Mouse (Mus musculus): ENCODE data around the gene Slc16a6. TPM values are rescaled to one million over a fixed set of nuclear protein-coding genes. Genes with fewer than 3 reads are reported as not detected.

Slc16a6 gene
- polyA plus RNA-seq, 1 experiment from 2014 or later: 2.9 TPM

DNA sequence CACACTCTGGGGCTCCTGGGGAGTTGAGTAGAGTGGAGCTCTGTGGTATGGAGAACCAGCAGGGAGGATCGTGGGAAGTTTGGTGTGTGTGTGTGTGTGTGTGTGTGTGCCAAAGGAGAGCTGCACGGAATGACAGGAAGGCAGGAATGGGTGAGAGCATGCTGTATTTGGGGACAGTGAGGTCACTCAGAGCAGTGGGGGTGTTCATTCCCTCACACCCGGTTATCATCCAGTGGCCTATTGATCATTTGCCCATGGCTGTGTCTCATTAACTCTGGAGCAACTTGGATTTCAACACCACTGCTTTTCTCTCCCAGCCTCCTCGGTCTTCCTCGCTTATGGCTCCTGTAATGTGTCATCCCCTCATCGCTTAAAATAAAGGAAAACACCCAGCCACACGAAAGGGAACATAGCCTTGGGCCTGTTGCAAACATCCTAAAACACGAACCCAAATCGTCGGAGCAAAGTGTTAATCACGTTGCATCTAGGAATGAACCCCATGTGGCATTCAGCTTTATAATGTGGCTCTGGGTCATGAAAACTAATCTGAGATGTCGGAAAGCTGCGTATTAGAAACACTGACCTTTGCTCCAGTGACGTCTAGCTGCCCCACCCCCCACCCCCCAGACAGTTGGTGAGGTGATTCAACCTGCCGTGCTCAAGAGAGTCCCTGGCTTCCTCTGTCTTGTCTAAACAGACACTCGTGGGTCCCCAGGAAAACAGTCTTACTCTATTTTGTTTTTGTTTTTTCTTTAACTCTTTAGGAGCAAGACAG is 4.4 kb upstream of the Slc16a6 start:
- H3K4me3 ChIP-seq (ENCODE audit: low read depth, low read length): no peak overlapping the region
- no peak for ATAC-seq (ENCODE audit: insufficient number of reproducible peaks, low FRiP score, low TSS enrichment, low read depth)
- DNase-seq (ENCODE audit: low spot score): no peak
- no peaks in the 10 kb centered on the region for H3K36me3 ChIP-seq (ENCODE audit: control insufficient read depth, insufficient read depth, low read length)
- no peak overlapping the region for H3K9ac ChIP-seq (ENCODE audit: low read length)
- no peaks in the 10 kb centered on the region for H3K27me3 ChIP-seq (ENCODE audit: control insufficient read depth, insufficient read depth, low read length)
- no peak overlapping the region for H3K27ac ChIP-seq (replicated peaks; ENCODE audit: low read depth, low read length)
- 35% methylated on average over 16 of the region's 16 CpGs for WGBS
- H3K4me2 ChIP-seq (ENCODE audit: low read depth, severe bottlenecking): no peak overlapping the region
- H3K9me3 ChIP-seq (ENCODE audit: control insufficient read depth, low read length): no peaks in the 10 kb centered on the region
- H3K4me1 ChIP-seq (ENCODE audit: control insufficient read depth, insufficient read depth, low read length): no peaks in the 10 kb centered on the region

DNA sequence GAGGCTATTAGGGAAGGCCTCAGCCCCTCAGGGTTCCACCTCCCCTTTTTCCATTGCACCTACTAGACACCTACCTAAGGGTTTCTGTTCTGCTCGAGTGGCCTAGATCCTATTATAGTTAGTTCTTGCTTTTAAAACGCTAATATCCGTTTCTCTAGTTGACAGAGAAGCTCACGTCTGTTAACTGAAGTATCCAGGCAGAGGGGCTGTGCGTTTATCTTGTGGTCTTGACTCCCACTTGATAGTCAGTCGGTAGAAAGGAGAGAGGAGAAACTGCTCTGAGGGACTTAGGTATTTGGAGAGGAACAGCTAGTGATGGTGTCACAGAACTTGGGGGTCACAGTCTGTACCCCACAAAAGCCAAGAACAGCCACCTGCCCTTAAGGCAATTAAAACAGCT is 3.3 kb upstream of the Slc16a6 start:
- Histone ChIP-seq H3K4me2 (ENCODE audit: low read depth, severe bottlenecking) (no peak overlapping the region), H3K4me1 (ENCODE audit: control insufficient read depth, insufficient read depth, low read length) (no peaks in the 10 kb centered on the region), H3K27me3 (ENCODE audit: control insufficient read depth, insufficient read depth, low read length) (no peaks in the 10 kb centered on the region), H3K36me3 (ENCODE audit: control insufficient read depth, insufficient read depth, low read length) (no peaks in the 10 kb centered on the region), H3K9me3 (ENCODE audit: control insufficient read depth, low read length) (no peaks in the 10 kb centered on the region), H3K9ac (ENCODE audit: low read length) (no peak overlapping the region), H3K4me3 (ENCODE audit: low read depth, low read length) (no peak overlapping the region), H3K27ac (replicated peaks; ENCODE audit: low read depth, low read length) (no peak overlapping the region)
- DNase-seq (ENCODE audit: low spot score) (no peak), ATAC-seq (ENCODE audit: insufficient number of reproducible peaks, low FRiP score, low TSS enrichment, low read depth) (no peak)
- WGBS: 60% methylated on average over 6 of the region's 6 CpGs

DNA sequence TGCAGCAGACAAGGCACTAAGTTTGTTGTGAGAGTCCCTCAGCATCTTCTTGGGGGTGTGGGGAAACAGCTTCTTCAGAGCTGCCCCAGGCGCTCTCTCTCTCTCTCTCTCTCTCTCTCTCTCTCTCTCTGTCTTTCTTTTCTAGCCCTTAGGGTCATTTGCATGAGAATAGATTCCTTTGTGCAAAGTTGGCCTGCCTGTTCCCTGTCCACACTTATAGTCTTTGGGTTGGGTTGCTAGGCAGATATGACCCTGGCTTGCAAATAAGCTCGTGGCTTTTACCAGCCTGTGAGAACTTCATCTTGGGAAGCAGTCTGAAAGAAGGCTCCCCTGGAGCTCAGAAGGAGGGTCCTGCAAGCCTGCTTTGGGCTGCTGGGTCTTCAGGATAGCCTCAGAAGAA is 2.8 kb upstream of the Slc16a6 start:
- Histone ChIP-seq H3K4me1 (ENCODE audit: control insufficient read depth, insufficient read depth, low read length) (0 out of 2 replicates have a peak, but pooled peaks cover 2% of the 10 kb centered on the region), H3K4me2 (ENCODE audit: low read depth, severe bottlenecking) (no peak overlapping the region), H3K27ac (replicated peaks; ENCODE audit: low read depth, low read length) (no peak overlapping the region), H3K9ac (ENCODE audit: low read length) (no peak overlapping the region), H3K36me3 (ENCODE audit: control insufficient read depth, insufficient read depth, low read length) (no peaks in the 10 kb centered on the region), H3K9me3 (ENCODE audit: control insufficient read depth, low read length) (no peaks in the 10 kb centered on the region), H3K4me3 (ENCODE audit: low read depth, low read length) (no peak overlapping the region), H3K27me3 (ENCODE audit: control insufficient read depth, insufficient read depth, low read length) (peaks cover under 1% of the 10 kb centered on the region; the same call in 1 of the 2 replicates)
- DNase-seq (ENCODE audit: low spot score): no peak
- no peak for ATAC-seq (ENCODE audit: insufficient number of reproducible peaks, low FRiP score, low TSS enrichment, low read depth)
- 60% methylated on average over 2 of the region's 2 CpGs for WGBS

DNA sequence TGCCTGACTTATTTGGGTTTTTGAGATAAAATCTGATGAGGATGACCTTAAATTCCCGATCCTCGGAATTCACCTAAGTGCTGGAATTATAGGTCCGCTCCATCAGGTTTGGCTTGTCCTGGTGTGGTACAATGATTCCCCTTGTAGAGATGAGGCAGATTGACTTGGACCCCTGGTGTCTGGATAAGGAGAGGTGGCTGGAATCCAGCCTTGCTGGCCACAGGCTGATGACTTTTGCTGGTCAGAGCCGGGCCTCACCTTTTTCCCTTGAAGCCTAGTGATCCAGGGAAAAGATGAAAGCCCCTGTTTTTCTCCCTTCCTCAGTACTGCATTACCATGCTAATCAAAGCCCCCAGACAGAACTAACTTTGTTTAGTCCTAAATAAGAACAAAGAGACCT is 2.3 kb upstream of the Slc16a6 start:
- no peak for DNase-seq (ENCODE audit: low spot score)
- Histone ChIP-seq H3K27ac (replicated peaks; ENCODE audit: low read depth, low read length) (no peak overlapping the region), H3K27me3 (ENCODE audit: control insufficient read depth, insufficient read depth, low read length) (peaks cover 4% of the 10 kb centered on the region; the same call in 1 of the 2 replicates), H3K4me2 (ENCODE audit: low read depth, severe bottlenecking) (no peak overlapping the region), H3K36me3 (ENCODE audit: control insufficient read depth, insufficient read depth, low read length) (no peaks in the 10 kb centered on the region), H3K4me3 (ENCODE audit: low read depth, low read length) (no peak overlapping the region), H3K4me1 (ENCODE audit: control insufficient read depth, insufficient read depth, low read length) (0 out of 2 replicates have a peak, but pooled peaks cover 2% of the 10 kb centered on the region), H3K9ac (ENCODE audit: low read length) (no peak overlapping the region), H3K9me3 (ENCODE audit: control insufficient read depth, low read length) (no peaks in the 10 kb centered on the region)
- no peak for ATAC-seq (ENCODE audit: insufficient number of reproducible peaks, low FRiP score, low TSS enrichment, low read depth)
- WGBS: 73% methylated on average over 4 of the region's 4 CpGs

DNA sequence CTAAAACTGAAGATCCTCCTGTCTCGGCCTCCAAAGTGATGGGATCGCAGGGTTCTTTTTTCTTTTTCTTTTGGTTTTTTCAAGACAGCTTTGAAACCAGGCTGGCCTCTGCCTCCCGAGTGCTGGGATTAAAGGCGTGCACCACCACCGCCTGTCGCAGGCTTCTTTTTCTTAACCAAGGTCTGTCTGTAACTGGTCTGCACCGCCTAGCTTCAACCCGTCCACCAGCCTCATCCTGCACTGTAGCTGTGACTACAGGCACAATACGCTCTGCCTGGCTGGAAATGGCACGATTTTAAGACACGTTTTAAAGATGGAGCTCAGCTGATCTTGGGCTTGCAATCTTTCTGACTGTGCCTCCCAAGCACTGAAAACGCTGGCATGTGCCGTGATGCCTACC is 1.4 kb upstream of the Slc16a6 start:
- no peak overlapping the region for H3K4me2 ChIP-seq (ENCODE audit: low read depth, severe bottlenecking)
- no peak for ATAC-seq (ENCODE audit: insufficient number of reproducible peaks, low FRiP score, low TSS enrichment, low read depth)
- H3K27ac ChIP-seq (replicated peaks; ENCODE audit: low read depth, low read length): no peak overlapping the region
- DNase-seq (ENCODE audit: low spot score): no peak
- no peak overlapping the region for H3K4me3 ChIP-seq (ENCODE audit: low read depth, low read length)
- no peaks in the 10 kb centered on the region for H3K9me3 ChIP-seq (ENCODE audit: control insufficient read depth, low read length)
- no peaks in the 10 kb centered on the region for H3K36me3 ChIP-seq (ENCODE audit: control insufficient read depth, insufficient read depth, low read length)
- H3K4me1 ChIP-seq (ENCODE audit: control insufficient read depth, insufficient read depth, low read length): 0 out of 2 replicates have a peak, but pooled peaks cover 2% of the 10 kb centered on the region
- peaks cover 4% of the 10 kb centered on the region; the same call in 1 of the 2 replicates for H3K27me3 ChIP-seq (ENCODE audit: control insufficient read depth, insufficient read depth, low read length)
- no peak overlapping the region for H3K9ac ChIP-seq (ENCODE audit: low read length)
- WGBS: 81% methylated on average over 13 of the region's 13 CpGs

DNA sequence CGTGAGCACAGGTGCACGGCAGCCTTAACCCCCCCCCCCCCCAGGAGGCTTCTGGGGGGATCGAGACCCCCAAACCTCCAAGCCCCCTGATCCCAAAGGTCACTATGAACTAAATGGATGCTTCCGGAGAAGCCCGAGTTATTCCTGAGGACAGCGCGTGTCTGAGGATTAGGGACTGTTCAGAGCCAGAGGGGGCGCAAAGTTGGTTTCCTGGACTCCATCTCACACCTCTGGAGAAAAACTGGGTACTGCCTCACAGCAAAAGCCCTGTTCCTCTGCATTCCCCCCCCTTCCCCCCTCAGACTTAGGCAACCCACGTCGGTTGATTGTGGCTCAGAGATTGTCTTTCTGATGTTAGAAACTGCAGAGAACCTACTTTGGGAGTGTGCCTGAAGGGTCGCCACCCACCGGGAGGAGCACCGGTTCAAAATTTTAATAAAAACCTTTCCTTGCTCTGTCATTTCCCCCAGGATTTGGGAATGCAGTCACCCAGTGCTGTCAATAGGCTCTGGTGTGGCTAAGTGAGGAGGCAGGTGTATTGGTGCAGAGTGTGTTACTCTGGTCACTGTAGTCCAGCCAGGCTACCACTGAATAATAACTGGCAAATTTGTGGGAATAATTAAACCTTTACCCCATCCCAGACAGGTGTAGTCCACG is 816 bp upstream of the Slc16a6 start:
- H3K27me3 ChIP-seq (ENCODE audit: control insufficient read depth, insufficient read depth, low read length): peaks cover 4% of the 10 kb centered on the region; the same call in 1 of the 2 replicates
- ATAC-seq (ENCODE audit: insufficient number of reproducible peaks, low FRiP score, low TSS enrichment, low read depth) (no peak), DNase-seq (ENCODE audit: low spot score) (no peak)
- no peak overlapping the region for H3K27ac ChIP-seq (replicated peaks; ENCODE audit: low read depth, low read length)
- H3K9me3 ChIP-seq (ENCODE audit: control insufficient read depth, low read length): no peaks in the 10 kb centered on the region
- peak overlapping the region; percentile 80 for H3K4me3 ChIP-seq (ENCODE audit: low read depth, low read length)
- H3K4me2 ChIP-seq (ENCODE audit: low read depth, severe bottlenecking): peak overlapping the region; percentile 93
- 15% methylated on average over 14 of the region's 14 CpGs for WGBS
- H3K9ac ChIP-seq (ENCODE audit: low read length): peak overlapping the region; percentile 88
- H3K4me1 ChIP-seq (ENCODE audit: control insufficient read depth, insufficient read depth, low read length): 0 out of 2 replicates have a peak, but pooled peaks cover 2% of the 10 kb centered on the region
- no peaks in the 10 kb centered on the region for H3K36me3 ChIP-seq (ENCODE audit: control insufficient read depth, insufficient read depth, low read length)

DNA sequence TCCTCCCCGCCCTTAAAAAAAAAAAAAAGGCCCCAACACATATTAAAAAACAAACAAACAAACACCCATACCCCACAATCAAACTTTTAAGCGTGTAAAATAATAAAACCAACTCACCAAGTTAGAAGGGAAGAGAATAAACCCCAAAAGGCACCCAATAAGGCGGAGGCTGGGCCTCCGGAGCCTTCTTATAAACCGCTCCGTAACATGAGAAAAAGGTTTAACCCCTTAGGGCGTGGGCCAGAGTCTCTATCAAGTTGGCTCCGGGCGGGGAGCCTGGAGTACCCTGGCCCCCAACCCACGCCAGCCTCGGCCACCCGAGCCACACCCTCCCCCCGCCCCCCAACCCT is 602 bp downstream of the Slc16a6 start:
- WGBS: under 1% methylated on average over 13 of the region's 13 CpGs
- H3K4me1 ChIP-seq (ENCODE audit: control insufficient read depth, insufficient read depth, low read length): 0 out of 2 replicates have a peak, but pooled peaks cover 2% of the 10 kb centered on the region
- ATAC-seq (ENCODE audit: insufficient number of reproducible peaks, low FRiP score, low TSS enrichment, low read depth) (peak; percentile 45; the same call in 1 of the 2 replicates), DNase-seq (ENCODE audit: low spot score) (no peak)
- H3K9me3 ChIP-seq (ENCODE audit: control insufficient read depth, low read length): no peaks in the 10 kb centered on the region
- H3K9ac ChIP-seq (ENCODE audit: low read length): peak overlapping the region; percentile 88
- peaks cover 4% of the 10 kb centered on the region; the same call in 1 of the 2 replicates for H3K27me3 ChIP-seq (ENCODE audit: control insufficient read depth, insufficient read depth, low read length)
- H3K36me3 ChIP-seq (ENCODE audit: control insufficient read depth, insufficient read depth, low read length): no peaks in the 10 kb centered on the region
- peak overlapping the region; percentile 80 for H3K4me3 ChIP-seq (ENCODE audit: low read depth, low read length)
- H3K4me2 ChIP-seq (ENCODE audit: low read depth, severe bottlenecking): peak overlapping the region; percentile 93
- H3K27ac ChIP-seq (replicated peaks; ENCODE audit: low read depth, low read length): peak overlapping the region; percentile 72; the same call in 1 of the 2 replicates

DNA sequence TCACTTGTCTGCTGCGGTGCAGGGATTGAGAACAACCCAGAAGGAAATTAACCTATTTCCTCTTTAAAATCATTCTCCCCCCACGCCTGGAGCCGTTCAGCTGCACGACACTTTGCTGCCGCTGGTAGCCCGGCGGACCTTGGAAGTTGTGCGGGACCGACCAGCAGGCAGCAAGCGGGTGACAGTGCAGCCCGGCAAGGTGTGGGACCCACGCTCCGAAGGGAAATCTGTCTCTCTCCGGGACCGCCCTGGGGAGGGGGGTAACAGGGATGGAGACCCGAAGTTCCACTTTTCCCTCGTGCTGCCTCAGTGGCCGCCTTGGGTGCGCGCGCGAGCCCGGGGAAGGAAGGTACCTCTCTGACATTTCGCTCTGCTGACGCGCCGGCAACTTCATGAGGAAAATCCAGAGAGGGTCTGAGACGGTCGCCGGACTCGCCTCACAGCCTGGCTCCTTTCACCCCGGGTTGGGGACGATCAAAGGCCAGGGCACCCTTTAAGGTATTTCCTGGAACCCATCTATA is 1.2 kb downstream of the Slc16a6 start:
- Histone ChIP-seq H3K9me3 (ENCODE audit: control insufficient read depth, low read length) (no peaks in the 10 kb centered on the region), H3K4me1 (ENCODE audit: control insufficient read depth, insufficient read depth, low read length) (0 out of 2 replicates have a peak, but pooled peaks cover 2% of the 10 kb centered on the region), H3K9ac (ENCODE audit: low read length) (peak overlapping the region; percentile 46), H3K36me3 (ENCODE audit: control insufficient read depth, insufficient read depth, low read length) (no peaks in the 10 kb centered on the region), H3K27ac (replicated peaks; ENCODE audit: low read depth, low read length) (no peak overlapping the region), H3K27me3 (ENCODE audit: control insufficient read depth, insufficient read depth, low read length) (peaks cover 4% of the 10 kb centered on the region; the same call in 1 of the 2 replicates), H3K4me2 (ENCODE audit: low read depth, severe bottlenecking) (peak overlapping the region; percentile 93), H3K4me3 (ENCODE audit: low read depth, low read length) (peak overlapping the region; percentile 80)
- no peak for ATAC-seq (ENCODE audit: insufficient number of reproducible peaks, low FRiP score, low TSS enrichment, low read depth)
- under 1% methylated on average over 33 of the region's 33 CpGs for WGBS
- peak; percentile 72 for DNase-seq (ENCODE audit: low spot score)
